Mouse (Mus musculus) cerebellum, adult 9-10 months (tissue): ENCODE results near the gene 4933416C03Rik.

Experiments used
- DNase-seq: peaks from one replicate; pipeline ENCODE4 v3.0.0; 2022

The 4933416C03Rik gene

GRCm38 (mm10) chr10:116078636-116079035 is 35.1 kb downstream of the 4933416C03Rik start:
- no peak for DNase-seq

- no peak for DNase-seq
Observed at GRCm38 (mm10) chr10:116075954-116076353, 37.8 kb downstream of the 4933416C03Rik start.
